Mouse (Mus musculus): ENCODE measurements at regions not wholly inside any gene's neighbourhood (a gene's known extent, or its start where the extent isn't known, plus 50 kb on each side); places are given as distances from the start of the nearest gene placed in this dataset.

- no peak for TF ChIP-seq POLR2A (IDR thresholded peaks at IDR 0.05; ENCODE audit: borderline replicate concordance, insufficient read depth, low read length)
- no peak for TF ChIP-seq CTCF (IDR thresholded peaks at IDR 0.05; ENCODE audit: borderline replicate concordance, insufficient read depth, low read depth, low read length)
Observed at GRCm38 (mm10) chr13:52140221-52140620, 293.7 kb downstream of the Gadd45g start.
